Mouse (Mus musculus): ENCODE results near the gene Gcnt4.

The Gcnt4 gene

GRCm38 (mm10) chr13:96995243-96995642 lies 70.8 kb downstream of the Gcnt4 start:
- no peak for DNase-seq

- no peak for DNase-seq
These were observed 72.6 kb downstream of the Gcnt4 start for GRCm38 (mm10) chr13:96997080-96997479.
